Mouse (Mus musculus): ENCODE results near the gene Slc6a1. TPM values are rescaled to one million over a fixed set of nuclear protein-coding genes. Genes with fewer than 3 reads are reported as not detected.
"Not testable (repeated sequence)": the region's sequence is repeated elsewhere in the genome, so short reads cannot be mapped to it uniquely, and the experiment has no call there.

Gene Slc6a1
- polyA plus RNA-seq, 1 experiment from 2014 or later = not detected

GRCm38 (mm10) chr6:114331926-114332325 lies 49.5 kb downstream of the Slc6a1 start:
- H3K9ac ChIP-seq = no peak overlapping the region
- ATAC-seq (ENCODE audit: insufficient read depth) (no peak), DNase-seq (no peak)
- WGBS = 90% methylated on average over 7 of the region's 7 CpGs
- H3K27me3 ChIP-seq (ENCODE audit: insufficient read depth, low read length) = no peaks in the 10 kb centered on the region
- no peak overlapping the region for H3K4me3 ChIP-seq (ENCODE audit: low read depth, low read length)
- no peak for TF ChIP-seq CTCF (IDR thresholded peaks at IDR 0.05; ENCODE audit: low read depth)
- H3K27ac ChIP-seq (ENCODE audit: low read depth) = no peak overlapping the region
- no peak overlapping the region for H3K4me2 ChIP-seq
- no peaks in the 10 kb centered on the region for H3K4me1 ChIP-seq (ENCODE audit: insufficient read depth)
- no peaks in the 10 kb centered on the region for H3K9me3 ChIP-seq (ENCODE audit: low read depth, low read length)
- no peaks in the 10 kb centered on the region for H3K36me3 ChIP-seq (ENCODE audit: insufficient read depth)

DNA sequence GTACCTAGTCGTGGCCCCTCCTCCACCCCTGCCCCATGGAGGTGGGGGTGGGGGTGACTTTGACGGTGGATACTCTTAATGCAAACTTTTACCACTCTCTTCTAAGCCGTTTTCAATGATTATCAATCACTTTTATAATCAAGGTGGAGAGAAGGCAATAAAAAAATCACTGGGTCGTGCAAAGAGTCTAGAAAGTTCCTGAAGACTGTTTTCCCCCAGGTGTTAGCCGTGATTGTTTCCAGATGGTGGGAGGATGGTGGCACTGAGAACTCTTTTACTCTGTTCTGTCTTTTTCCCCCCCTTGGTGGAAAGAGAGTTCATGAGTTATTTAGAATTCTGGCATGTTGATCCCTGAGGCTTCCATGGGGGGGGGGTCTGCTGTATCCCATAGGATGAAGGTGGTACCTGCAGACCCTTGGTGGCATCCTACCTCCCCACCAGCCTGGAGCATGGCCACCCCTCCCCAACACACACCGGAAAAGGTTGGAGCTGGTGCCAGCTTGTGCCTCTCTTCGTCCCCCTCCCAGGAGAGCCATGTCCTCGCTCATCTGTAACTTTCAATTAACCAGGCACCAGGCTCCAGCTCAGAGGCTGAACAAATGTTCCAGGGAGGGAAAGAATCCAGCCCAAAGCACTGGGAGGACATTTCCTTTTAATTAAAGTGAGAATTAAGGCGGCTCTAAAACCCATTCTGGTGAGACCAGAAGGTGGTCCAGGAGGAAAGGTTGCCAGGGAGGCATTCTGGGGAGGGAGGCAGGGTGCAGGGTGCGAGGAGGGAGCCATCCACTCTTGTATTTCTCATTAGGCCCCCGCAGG lies 53.9 kb downstream of the Slc6a1 start:
- Histone ChIP-seq H3K27me3 (ENCODE audit: insufficient read depth, low read length) (no peaks in the 10 kb centered on the region), H3K9ac (no peak overlapping the region), H3K9me3 (ENCODE audit: low read depth, low read length) (no peaks in the 10 kb centered on the region), H3K4me1 (ENCODE audit: insufficient read depth) (no peaks in the 10 kb centered on the region), H3K27ac (ENCODE audit: low read depth) (no peak overlapping the region), H3K4me3 (ENCODE audit: low read depth, low read length) (no peak overlapping the region), H3K4me2 (no peak overlapping the region), H3K36me3 (ENCODE audit: insufficient read depth) (no peaks in the 10 kb centered on the region)
- WGBS = 52% methylated on average over 11 of the region's 11 CpGs
- ATAC-seq (ENCODE audit: insufficient read depth) (no peak), DNase-seq (no peak)
- no peak for TF ChIP-seq CTCF (IDR thresholded peaks at IDR 0.05; ENCODE audit: low read depth)

GRCm38 (mm10) chr6:114336944-114337215 lies 54.4 kb downstream of the Slc6a1 start:
- no peak for ATAC-seq (ENCODE audit: insufficient read depth)
- Histone ChIP-seq H3K4me2 (no peak overlapping the region), H3K4me3 (ENCODE audit: low read depth, low read length) (no peak overlapping the region), H3K27me3 (ENCODE audit: insufficient read depth, low read length) (no peaks in the 10 kb centered on the region), H3K4me1 (ENCODE audit: insufficient read depth) (no peaks in the 10 kb centered on the region), H3K36me3 (ENCODE audit: insufficient read depth) (no peaks in the 10 kb centered on the region), H3K9me3 (ENCODE audit: low read depth, low read length) (no peaks in the 10 kb centered on the region), H3K9ac (no peak overlapping the region), H3K27ac (ENCODE audit: low read depth) (no peak overlapping the region)
- no peak for TF ChIP-seq CTCF (IDR thresholded peaks at IDR 0.05; ENCODE audit: low read depth)
- DNase-seq = no peak
- WGBS = 44% methylated on average over 1 of the region's 1 CpGs

- ATAC-seq (ENCODE audit: insufficient read depth); H3K27ac ChIP-seq (ENCODE audit: low read depth); H3K27me3 ChIP-seq (ENCODE audit: insufficient read depth, low read length): not testable (repeated sequence)
Observed at GRCm38 (mm10) chr6:114341381-114341780, 58.9 kb downstream of the Slc6a1 start.

GRCm38 (mm10) chr6:114343740-114344139 lies 61.3 kb downstream of the Slc6a1 start:
- Histone ChIP-seq H3K27ac (ENCODE audit: low read depth) (no peak overlapping the region), H3K27me3 (ENCODE audit: insufficient read depth, low read length) (0 out of 2 replicates have a peak, but pooled peaks cover 4% of the 10 kb centered on the region), H3K9ac (no peak overlapping the region), H3K4me2 (no peak overlapping the region), H3K36me3 (ENCODE audit: insufficient read depth) (no peaks in the 10 kb centered on the region), H3K4me3 (ENCODE audit: low read depth, low read length) (no peak overlapping the region), H3K4me1 (ENCODE audit: insufficient read depth) (no peaks in the 10 kb centered on the region), H3K9me3 (ENCODE audit: low read depth, low read length) (no peaks in the 10 kb centered on the region)
- no peak for ATAC-seq (ENCODE audit: insufficient read depth)
- 18% methylated on average over 3 of the region's 3 CpGs for WGBS
- DNase-seq = peak; percentile 69
- TF ChIP-seq CTCF (IDR thresholded peaks at IDR 0.05; ENCODE audit: low read depth) = peak; percentile 84

More at GRCm38 (mm10) chr6:114341381-114341780, 58.9 kb downstream of the Slc6a1 start:
- not testable (repeated sequence) for H3K9ac ChIP-seq; H3K4me3 ChIP-seq (ENCODE audit: low read depth, low read length); H3K36me3 ChIP-seq (ENCODE audit: insufficient read depth); DNase-seq; H3K9me3 ChIP-seq (ENCODE audit: low read depth, low read length); H3K4me2 ChIP-seq; H3K4me1 ChIP-seq (ENCODE audit: insufficient read depth)

DNA sequence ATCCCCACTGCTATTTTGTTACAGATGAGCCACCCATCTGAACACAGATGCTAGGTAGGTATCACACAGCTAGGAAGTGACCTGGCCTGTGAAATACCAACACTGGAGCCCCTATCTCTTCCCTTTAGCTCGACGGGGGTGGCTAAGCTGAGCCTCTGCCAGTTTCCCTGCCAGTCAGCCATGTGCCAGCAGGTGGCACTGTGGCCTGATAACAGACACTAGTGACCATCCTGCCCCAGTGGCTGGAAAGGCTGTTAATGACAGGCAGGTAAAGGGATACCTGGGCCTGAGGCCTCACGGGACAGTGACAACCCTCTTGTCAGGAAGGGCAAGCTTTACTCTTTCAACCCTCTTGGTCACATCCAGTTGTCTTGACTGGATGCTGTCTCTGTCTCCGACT lies 62.7 kb downstream of the Slc6a1 start:
- Histone ChIP-seq H3K36me3 (ENCODE audit: insufficient read depth) (no peaks in the 10 kb centered on the region), H3K27ac (ENCODE audit: low read depth) (no peak overlapping the region), H3K4me1 (ENCODE audit: insufficient read depth) (no peaks in the 10 kb centered on the region), H3K9me3 (ENCODE audit: low read depth, low read length) (no peaks in the 10 kb centered on the region), H3K4me3 (ENCODE audit: low read depth, low read length) (no peak overlapping the region), H3K27me3 (ENCODE audit: insufficient read depth, low read length) (0 out of 2 replicates have a peak, but pooled peaks cover 4% of the 10 kb centered on the region), H3K9ac (no peak overlapping the region), H3K4me2 (no peak overlapping the region)
- no peak for ATAC-seq (ENCODE audit: insufficient read depth)
- peak; percentile 83 for TF ChIP-seq CTCF (IDR thresholded peaks at IDR 0.05; ENCODE audit: low read depth)
- WGBS = 36% methylated on average over 4 of the region's 4 CpGs
- DNase-seq = peak; percentile 73

GRCm38 (mm10) chr6:114347831-114348754 lies 65.7 kb downstream of the Slc6a1 start:
- no peak for TF ChIP-seq CTCF (IDR thresholded peaks at IDR 0.05; ENCODE audit: low read depth)
- H3K4me1 ChIP-seq (ENCODE audit: insufficient read depth) = no peaks in the 10 kb centered on the region
- 35% methylated on average over 13 of the region's 13 CpGs for WGBS
- no peaks in the 10 kb centered on the region for H3K9me3 ChIP-seq (ENCODE audit: low read depth, low read length)
- ATAC-seq (ENCODE audit: insufficient read depth) (no peak), DNase-seq (peak; percentile 49)
- H3K36me3 ChIP-seq (ENCODE audit: insufficient read depth) = no peaks in the 10 kb centered on the region
- 0 out of 2 replicates have a peak, but pooled peaks cover 4% of the 10 kb centered on the region for H3K27me3 ChIP-seq (ENCODE audit: insufficient read depth, low read length)
- no peak overlapping the region for H3K4me2 ChIP-seq
- no peak overlapping the region for H3K9ac ChIP-seq
- no peak overlapping the region for H3K4me3 ChIP-seq (ENCODE audit: low read depth, low read length)
- no peak overlapping the region for H3K27ac ChIP-seq (ENCODE audit: low read depth)
